Mouse (Mus musculus) adrenal gland, adult 18-20 months (tissue): ENCODE measurements around the gene Tsc22d4. TPM values are rescaled to one million over a fixed set of nuclear protein-coding genes. Genes with fewer than 3 reads are reported as not detected.

Experiments
- DNase-seq, 2 experiments: peaks; one replicate each; pipeline ENCODE4 v3.0.0; 2021 to 2022; ENCODE audit warnings: low spot score in 2 of 2
- total RNA-seq, 2 experiments: library from RNA; stranded (reverse); gene quantifications; 1 replicate in 1 of 2; 2 replicates in 1 of 2; pipeline ENCODE4 v1.2.3; 2021

Tsc22d4 gene
- total RNA-seq, 2 experiments from 2014 or later = 72.5 to 80.5 TPM

DNA sequence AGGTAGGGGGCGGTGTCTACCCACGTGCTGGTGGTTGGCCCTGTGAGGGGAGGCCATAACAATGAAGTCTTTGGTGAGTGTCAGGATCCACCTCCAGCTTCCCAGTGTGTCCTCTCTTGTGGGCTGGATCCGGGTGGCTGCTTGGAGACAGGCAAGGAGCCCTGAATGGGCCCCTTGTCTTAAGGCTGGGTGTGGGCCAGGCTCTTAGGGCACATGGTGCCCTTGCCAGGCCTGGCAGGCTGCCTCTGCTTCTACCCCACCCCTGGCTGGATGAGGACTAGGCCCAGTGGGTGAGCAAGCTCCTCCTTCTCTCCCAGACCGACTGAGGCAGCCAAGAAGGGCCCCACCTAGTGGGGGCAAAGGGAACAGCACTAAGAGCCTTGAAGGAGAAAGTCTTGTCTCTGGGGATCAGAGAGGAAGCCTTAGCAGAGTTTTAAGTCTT is 14.5 kb downstream of the Tsc22d4 start:
- DNase-seq = peak; percentile 74 to 79

- no peak for DNase-seq
These were observed 19.2 kb downstream of the Tsc22d4 start for GRCm38 (mm10) chr5:137764609-137765340.

- DNase-seq = no peak
These were observed 20.7 kb downstream of the Tsc22d4 start for GRCm38 (mm10) chr5:137766270-137766669.

GRCm38 (mm10) chr5:137768475-137768874 is 22.9 kb downstream of the Tsc22d4 start:
- DNase-seq = no peak

- no peak for DNase-seq
These were observed 25.2 kb downstream of the Tsc22d4 start for GRCm38 (mm10) chr5:137770709-137771108.

DNA sequence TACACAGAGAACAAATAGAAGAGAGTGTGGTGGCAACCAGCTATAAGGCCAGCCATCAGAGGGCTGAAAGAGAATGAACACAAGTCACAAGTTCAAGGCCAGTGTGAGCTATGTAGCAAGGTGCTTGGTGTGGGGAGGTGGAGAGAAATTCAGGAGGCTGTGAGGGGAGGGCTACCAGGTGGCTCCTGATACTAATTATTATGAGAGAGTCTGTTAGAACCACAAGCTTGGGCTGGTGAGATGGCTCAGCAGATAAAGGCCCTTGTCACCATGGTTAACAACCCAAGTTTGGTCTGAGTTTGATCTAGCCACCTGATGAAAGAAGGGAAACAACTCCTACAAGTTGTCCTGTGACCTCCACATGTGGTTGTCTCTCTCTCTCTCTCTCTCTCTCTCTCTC is 27.2 kb downstream of the Tsc22d4 start:
- DNase-seq = peak in 1 of 2 experiments; percentile 8

GRCm38 (mm10) chr5:137775587-137776290 is 30.2 kb downstream of the Tsc22d4 start:
- peak in 1 of 2 experiments; percentile 14 for DNase-seq

- DNase-seq = peak in 1 of 2 experiments; percentile 36
These were observed 30.9 kb downstream of the Tsc22d4 start for GRCm38 (mm10) chr5:137776408-137776918.

DNA sequence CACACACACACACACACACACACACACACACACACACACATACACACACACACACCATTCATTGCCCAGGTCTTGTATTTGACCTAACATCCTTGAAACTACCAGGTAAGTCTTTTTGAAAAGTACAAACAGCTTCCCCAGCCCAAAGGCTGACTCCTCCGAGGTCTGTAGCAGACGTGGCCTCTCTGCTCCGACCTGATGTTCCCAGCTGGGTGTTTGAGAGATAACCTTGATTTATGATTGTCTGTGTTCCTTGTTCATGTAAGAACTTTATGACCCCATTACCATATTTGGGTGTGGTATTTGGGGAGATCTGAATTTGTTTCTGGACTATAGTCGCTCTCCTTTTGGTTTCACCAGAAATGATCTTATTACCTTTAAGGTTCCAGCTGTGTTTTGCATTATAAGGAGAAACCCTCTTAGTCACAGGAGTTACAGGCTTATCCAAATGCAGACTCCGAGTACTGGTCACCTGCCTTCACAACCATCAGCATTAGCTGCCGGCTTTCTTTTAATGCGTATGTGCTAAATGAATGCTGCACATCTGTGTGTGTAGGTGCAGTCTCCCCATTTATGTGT is 31.8 kb downstream of the Tsc22d4 start:
- peak in 1 of 2 experiments; percentile 16 for DNase-seq

GRCm38 (mm10) chr5:137778635-137779034 is 33.1 kb downstream of the Tsc22d4 start, which contains the start of gene Ppp1r35:
Ppp1r35 (plus strand) TSS chr5:137778849.
- peak; percentile 93 to 96 for DNase-seq

DNA sequence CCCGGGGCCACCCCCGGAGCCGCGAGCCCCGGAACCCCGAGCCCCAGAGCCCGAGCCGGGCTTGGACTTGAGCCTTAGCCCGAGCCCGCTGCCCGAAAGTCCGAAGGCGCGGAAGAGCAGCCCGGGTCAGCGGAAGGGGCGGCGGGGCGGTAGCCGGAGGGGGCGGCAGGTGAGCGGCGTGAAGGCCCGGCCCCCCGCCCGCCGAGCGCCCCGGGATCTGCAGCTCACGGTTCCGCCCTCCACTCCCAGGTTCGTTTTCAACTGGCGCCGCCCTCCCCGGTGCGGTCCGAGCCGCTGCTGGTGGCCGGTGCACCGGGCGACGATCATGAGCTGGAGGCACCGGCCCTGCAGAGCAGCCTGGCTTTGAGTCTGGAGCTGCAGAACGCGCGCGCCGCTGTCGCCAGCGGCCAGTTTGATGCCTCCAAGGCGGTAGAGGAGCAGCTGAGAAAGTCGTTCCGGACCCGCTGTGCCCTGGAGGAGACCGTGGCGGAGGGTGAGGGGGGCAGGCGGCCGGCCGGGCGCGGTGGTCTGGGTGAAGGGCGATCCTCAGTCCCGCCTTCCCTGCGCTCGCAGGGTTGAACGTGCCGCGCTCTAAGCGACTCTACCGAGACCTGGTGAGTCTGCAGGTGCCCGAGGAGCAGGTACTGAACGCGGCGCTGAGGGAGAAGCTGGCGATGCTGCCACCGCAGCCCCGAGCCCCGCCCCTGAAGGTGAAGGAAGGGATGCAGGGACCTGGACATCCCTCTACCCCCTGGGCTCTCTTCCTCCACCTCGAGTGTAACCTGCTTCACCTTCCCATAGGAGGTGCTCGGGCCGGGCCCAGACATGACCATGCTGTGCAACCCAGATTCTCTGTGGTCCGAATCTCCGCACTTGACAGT is 33.8 kb downstream of the Tsc22d4 start:
- peak in 1 of 2 experiments; percentile 63 for DNase-seq

DNA sequence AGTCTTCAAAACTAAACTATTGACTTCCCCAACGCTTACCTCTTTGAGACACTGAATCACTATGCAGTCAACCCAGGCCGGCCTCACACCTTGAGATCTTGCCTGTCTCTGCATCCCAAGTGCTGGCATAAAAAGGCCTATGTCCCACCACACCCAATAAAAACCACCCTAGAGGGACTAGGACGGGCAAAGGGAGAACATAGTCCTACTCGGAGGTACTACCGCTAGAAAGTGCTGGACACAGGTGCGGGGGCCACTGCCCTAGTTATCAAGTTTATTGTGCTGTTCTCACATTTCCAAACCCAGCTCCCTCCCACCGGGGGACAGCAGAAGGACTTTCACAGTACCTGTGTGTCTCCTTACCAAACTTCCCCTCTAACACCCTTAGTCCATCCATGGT is 36.1 kb downstream of the Tsc22d4 start:
- no peak for DNase-seq

DNA sequence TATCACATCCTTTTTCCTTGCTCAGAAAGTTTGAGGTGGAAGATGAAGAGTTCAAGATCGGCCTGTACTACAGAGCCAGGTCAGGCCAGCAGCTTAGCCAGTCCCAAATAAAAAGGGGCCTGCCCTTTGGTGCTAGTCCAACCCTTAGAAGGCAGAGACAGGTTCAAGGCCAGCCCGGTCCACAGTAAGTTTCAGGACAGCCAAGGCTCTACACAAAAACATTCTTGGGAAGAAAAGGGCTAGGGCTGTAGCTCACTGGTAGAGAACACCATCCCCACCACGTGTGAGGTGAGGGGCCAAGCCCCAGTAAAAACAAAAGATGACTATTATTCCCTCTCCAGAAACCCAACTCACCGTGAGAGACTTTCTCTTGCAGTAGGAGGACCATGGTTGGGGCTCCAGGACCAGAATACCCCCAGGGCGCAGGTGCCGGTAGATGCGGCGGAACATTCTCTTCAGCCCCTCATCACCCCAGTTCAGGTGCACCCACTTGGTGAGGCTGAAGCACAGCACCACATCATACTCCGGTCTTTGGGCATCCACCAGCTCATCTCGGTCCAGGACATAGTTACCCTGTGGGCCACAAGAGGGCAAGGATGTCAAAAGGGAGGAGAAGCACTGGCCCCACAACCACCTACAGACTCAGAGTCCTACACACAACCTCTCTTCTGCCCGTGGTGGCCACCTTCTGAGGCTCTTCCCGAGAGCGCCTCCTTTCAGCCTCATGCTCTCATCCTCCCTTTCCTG is 37.4 kb downstream of the Tsc22d4 start:
- DNase-seq = no peak

GRCm38 (mm10) chr5:137783901-137784540 is 38.5 kb downstream of the Tsc22d4 start:
- no peak for DNase-seq

GRCm38 (mm10) chr5:137784546-137784945 is 39.0 kb downstream of the Tsc22d4 start:
- DNase-seq = peak in 1 of 2 experiments; percentile 31

- peak in 1 of 2 experiments; percentile 64 for DNase-seq
These were observed 39.9 kb downstream of the Tsc22d4 start for GRCm38 (mm10) chr5:137785164-137786031.

DNA sequence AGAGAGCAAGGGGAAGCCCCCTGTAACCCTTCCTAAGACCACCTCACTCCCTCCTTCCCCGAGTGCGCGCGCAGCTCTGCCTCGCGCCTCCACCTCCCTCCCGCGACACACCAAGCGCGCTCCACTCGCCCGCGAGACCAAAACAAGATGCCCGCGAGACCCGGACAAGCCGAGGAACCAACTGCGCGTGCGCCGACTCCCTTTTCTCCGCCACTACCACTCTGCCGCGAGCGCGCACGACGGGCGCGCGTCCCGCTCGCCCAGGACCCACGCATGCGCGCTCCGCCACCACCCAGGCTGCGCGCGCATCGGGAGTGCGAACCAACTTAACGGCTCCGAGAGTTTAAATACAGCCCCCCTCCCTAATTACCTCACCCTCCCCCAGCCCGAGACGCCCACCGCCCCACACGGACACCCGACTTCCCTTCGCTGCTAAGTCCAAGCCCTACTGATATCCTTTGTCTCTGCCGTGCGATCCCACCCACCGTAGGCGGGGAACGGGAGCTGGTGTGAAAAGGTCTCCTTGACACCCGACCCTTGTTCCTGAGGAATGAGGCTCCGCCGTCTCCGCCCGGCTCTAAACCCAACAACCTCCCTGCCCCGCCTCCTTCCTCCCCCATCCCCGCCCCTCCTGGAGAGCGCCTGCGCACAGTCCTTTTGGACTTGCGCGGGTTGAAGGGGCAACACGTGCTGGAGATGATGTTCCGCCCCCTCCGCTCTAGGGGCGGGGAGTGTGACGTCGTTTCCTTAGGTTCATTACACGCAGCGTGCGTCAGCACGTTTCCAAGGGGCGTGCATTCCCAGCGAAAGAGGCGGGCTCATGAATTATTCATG is 40.8 kb downstream of the Tsc22d4 start:
- peak; percentile 99 for DNase-seq
